Mouse (Mus musculus): ENCODE data around the gene Aatf. TPM values are rescaled to one million over a fixed set of nuclear protein-coding genes. Genes with fewer than 3 reads are reported as not detected.

Aatf gene
- polyA plus RNA-seq, 1 experiment, result 0.77 TPM

DNA sequence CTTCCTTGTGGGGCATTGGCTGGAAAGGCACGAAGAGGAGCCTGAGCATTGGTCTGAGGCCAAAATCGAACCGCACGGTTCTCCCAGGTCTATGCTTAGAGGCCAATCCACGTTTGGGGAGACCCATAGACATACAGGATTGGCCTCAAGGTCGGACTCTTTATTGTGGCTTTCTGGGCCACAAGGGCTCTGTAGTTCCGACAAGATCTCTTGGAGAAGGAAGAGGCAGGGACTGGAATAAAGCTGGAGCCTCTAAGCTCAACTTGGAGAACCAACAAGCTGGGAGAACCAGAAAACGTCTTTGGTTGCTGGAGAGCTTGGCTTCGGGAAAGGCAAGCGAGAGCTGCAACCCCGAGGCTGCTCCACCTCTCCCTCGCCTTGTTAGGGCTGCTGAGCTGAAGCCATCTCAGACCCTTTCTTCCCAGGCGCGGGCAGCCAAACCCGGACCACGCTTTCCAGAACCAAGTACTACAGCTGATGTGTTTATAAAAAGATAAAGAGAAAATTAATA, 10.1 kb upstream of the Aatf start:
- TF ChIP-seq TAL1 (IDR thresholded peaks at IDR 0.05; ENCODE audit: low read length) (no peak), GATA1 (IDR thresholded peaks at IDR 0.05; ENCODE audit: low read length) (no peak)
- Histone ChIP-seq H3K36me3 (ENCODE audit: control insufficient read depth) (no peaks in the 10 kb centered on the region), H3K4me1 (ENCODE audit: control insufficient read depth) (peaks cover 4% of the 10 kb centered on the region), H3K9me3 (ENCODE audit: control insufficient read depth, low read length) (peaks cover 9% of the 10 kb centered on the region; the same call in 1 of the 2 replicates), H3K4me3 (replicated peaks) (no peak overlapping the region), H3K27me3 (ENCODE audit: control insufficient read depth) (peaks cover 100% of the 10 kb centered on the region)

DNA sequence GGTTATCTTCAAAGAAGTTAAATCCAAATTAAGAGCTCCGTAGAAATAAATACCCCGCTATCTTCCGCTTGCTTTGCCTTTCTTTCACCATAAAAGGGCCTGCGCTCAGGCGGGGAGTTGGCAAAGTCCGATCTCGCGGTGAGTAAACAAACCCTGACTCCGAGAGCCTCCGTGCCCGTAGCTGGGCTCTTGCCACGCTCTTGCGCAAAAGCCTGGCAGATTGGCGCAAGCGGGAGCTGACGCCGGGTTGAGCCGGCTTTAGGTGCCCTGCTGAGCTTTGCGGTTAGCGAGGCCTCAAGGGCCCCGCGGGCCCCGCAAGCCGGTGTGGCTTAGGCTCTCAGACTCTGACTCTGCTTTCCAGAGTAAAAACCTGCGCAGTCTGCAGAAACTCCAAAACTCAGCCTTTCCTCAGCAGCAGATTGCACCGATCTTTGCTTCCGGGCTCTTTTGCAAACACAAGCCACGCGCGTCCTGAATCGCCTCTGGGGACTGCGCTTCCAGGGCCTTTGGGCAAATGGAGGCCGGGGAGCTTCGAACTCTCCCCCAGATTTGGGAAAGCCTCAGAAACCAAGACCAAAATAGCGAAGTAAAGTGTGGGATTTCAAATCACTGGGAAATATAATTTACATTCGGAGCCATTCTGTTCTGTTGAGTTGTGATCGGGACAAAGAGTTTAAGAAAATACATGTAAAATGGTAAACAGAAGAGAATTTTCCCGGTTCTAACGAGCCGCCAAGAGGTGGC, 9.4 kb upstream of the Aatf start:
- Histone ChIP-seq H3K4me1 (ENCODE audit: control insufficient read depth) (peaks cover 4% of the 10 kb centered on the region), H3K9me3 (ENCODE audit: control insufficient read depth, low read length) (peaks cover 9% of the 10 kb centered on the region; the same call in 1 of the 2 replicates), H3K36me3 (ENCODE audit: control insufficient read depth) (no peaks in the 10 kb centered on the region), H3K27me3 (ENCODE audit: control insufficient read depth) (peaks cover 100% of the 10 kb centered on the region), H3K4me3 (replicated peaks) (no peak overlapping the region)
- TF ChIP-seq TAL1 (IDR thresholded peaks at IDR 0.05; ENCODE audit: low read length) (no peak), GATA1 (IDR thresholded peaks at IDR 0.05; ENCODE audit: low read length) (no peak)

DNA sequence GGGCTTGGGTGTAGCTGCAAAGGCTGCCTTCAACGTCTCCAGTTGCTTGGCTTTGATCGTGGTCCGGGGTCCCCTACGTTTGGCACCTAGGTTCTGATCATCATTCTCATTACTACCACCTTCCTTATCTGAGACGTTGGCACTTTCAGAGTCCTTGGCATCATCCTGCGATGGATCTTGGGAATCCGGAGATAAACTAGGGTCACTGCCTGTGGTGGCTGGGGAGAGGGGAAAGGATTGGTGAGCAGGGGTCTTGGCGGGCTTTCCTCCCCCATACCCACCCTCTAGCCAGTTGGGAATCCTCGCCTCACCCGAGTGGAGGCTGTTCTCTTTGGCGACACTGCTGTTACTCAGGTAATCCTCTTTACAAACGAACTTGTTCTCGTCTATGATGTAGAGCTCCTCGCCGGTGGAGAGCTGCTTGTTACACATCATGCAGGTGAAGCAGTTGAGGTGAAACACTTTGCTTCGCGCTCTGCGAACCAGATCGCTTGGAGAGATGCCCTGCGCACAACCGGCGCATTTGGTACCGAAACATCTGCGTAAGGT, 8.5 kb upstream of the Aatf start:
- TF ChIP-seq GATA1 (IDR thresholded peaks at IDR 0.05; ENCODE audit: low read length) (no peak), TAL1 (IDR thresholded peaks at IDR 0.05; ENCODE audit: low read length) (no peak)
- peaks cover 100% of the 10 kb centered on the region for H3K27me3 ChIP-seq (ENCODE audit: control insufficient read depth)
- H3K4me3 ChIP-seq (replicated peaks), result no peak overlapping the region
- no peaks in the 10 kb centered on the region for H3K36me3 ChIP-seq (ENCODE audit: control insufficient read depth)
- peaks cover 4% of the 10 kb centered on the region for H3K4me1 ChIP-seq (ENCODE audit: control insufficient read depth)
- H3K9me3 ChIP-seq (ENCODE audit: control insufficient read depth, low read length), result peaks cover 9% of the 10 kb centered on the region; the same call in 1 of the 2 replicates

DNA sequence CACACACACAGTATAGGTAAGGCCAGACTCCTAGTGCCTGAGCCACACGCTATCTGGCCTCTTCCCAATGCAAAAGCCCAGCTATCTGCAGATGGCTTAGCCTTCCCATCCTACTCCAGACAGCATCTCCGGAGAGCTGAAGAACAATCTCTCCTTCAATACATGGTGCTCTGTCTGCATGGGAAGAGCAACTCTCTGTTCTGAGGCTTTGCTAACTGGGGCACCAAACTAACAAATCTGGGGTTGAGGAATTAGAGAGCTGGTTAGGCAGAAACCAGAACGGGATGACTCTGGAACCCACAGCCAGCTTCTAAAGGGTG, 7.7 kb upstream of the Aatf start:
- no peak for TF ChIP-seq GATA1 (IDR thresholded peaks at IDR 0.05; ENCODE audit: low read length)
- TF ChIP-seq TAL1 (IDR thresholded peaks at IDR 0.05; ENCODE audit: low read length), result no peak
- Histone ChIP-seq H3K4me3 (replicated peaks) (no peak overlapping the region), H3K9me3 (ENCODE audit: control insufficient read depth, low read length) (peaks cover 9% of the 10 kb centered on the region; the same call in 1 of the 2 replicates), H3K4me1 (ENCODE audit: control insufficient read depth) (peaks cover 4% of the 10 kb centered on the region), H3K27me3 (ENCODE audit: control insufficient read depth) (peaks cover 100% of the 10 kb centered on the region), H3K36me3 (ENCODE audit: control insufficient read depth) (no peaks in the 10 kb centered on the region)

DNA sequence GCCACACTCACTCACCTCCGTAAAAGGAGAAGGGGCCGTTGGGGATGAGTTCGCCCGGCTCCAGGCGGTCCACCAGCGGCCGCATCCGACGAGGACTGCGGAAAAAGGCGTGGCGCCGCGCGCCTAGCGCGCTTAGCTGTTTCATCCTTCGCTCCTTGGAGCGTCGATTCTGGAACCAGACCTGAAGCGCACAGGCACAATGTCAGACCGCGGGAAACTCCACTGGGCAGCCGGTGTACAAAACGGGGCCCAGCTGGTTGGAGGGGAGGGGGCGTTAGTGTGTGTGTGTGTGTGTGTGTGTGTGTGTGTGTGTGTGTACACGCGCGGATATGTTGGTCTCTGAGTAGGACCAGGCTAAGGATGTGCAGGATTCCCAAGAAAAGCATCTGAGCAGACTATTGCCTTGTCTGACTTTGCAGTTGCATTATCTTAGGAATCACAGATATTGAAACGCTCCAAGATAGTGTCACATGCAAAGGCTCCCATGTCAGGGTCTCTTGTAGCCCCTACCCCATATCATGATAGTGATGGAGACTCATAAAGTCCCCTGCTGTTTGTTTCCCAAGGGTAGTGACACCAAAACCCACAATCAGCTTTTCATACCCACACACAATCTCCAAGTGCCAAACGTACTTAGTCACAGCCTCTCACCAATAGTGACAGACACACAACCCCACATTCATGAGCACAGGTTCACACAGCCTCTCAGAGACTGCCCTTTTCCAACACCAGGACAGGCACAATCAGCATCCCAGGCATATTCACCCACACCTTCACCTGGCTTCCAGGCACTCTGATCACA, 7.1 kb upstream of the Aatf start:
- H3K27me3 ChIP-seq (ENCODE audit: control insufficient read depth), result peaks cover 100% of the 10 kb centered on the region
- H3K36me3 ChIP-seq (ENCODE audit: control insufficient read depth), result no peaks in the 10 kb centered on the region
- TF ChIP-seq TAL1 (IDR thresholded peaks at IDR 0.05; ENCODE audit: low read length), result no peak
- TF ChIP-seq GATA1 (IDR thresholded peaks at IDR 0.05; ENCODE audit: low read length), result no peak
- peaks cover 9% of the 10 kb centered on the region; the same call in 1 of the 2 replicates for H3K9me3 ChIP-seq (ENCODE audit: control insufficient read depth, low read length)
- peaks cover 4% of the 10 kb centered on the region for H3K4me1 ChIP-seq (ENCODE audit: control insufficient read depth)
- no peak overlapping the region for H3K4me3 ChIP-seq (replicated peaks)

DNA sequence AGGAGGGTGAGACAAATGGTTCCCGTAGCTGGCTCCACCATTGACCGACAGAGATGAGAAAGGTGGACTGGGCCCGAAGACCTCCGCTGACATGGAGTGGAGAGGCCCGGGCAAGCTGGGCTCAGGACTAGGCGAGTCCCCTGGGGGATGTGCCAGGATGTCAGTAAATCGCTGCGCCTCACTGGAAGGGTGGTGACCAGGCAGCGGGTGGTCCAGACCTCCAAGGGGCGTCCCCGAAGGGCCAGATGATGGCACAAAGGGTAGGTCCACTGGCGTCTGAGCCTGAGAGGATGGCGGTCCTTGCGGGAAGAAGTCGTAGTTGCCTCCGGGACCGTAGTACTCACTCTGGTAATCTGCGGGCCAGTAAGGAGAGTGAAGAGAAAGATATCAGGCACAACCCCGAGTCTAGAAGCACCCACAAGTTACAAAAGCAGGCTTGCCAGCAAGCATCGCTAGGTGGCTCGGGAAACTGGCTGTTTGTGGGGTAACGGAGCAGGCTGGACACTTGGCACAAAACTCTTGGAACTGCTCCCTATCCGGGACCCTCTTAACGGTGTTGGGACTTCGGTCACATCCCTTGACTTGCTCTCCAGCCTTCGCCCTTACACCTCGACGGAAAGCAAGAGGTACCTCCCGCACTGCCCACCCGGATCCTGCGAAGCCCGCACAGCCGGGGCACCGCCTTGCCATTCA, 6.4 kb upstream of the Aatf start:
- H3K27me3 ChIP-seq (ENCODE audit: control insufficient read depth), result peaks cover 100% of the 10 kb centered on the region
- H3K4me3 ChIP-seq (replicated peaks), result no peak overlapping the region
- H3K4me1 ChIP-seq (ENCODE audit: control insufficient read depth), result no peaks in the 10 kb centered on the region
- no peak for TF ChIP-seq TAL1 (IDR thresholded peaks at IDR 0.05; ENCODE audit: low read length)
- TF ChIP-seq GATA1 (IDR thresholded peaks at IDR 0.05; ENCODE audit: low read length), result no peak
- H3K9me3 ChIP-seq (ENCODE audit: control insufficient read depth, low read length), result peaks cover 9% of the 10 kb centered on the region; the same call in 1 of the 2 replicates
- H3K36me3 ChIP-seq (ENCODE audit: control insufficient read depth), result no peaks in the 10 kb centered on the region

DNA sequence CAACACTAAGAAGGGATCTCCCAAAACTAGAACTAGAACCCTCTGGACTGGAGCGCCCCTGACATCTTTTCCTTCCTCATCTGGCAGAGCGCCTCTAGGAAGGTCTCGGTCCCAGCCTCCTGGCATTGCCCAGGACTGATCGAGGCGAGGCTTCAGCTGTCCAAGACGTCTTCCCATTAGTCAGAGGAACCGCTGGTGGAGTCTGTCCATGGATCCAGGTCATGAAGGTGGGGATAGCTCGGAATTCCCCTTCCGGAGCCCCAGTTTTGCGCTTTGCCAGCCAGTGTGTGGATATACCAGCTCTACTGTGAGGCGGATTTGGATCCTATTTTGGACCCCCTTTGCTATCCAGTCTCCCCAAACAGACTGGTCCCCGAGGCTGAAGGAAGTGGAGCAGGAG, 5.7 kb upstream of the Aatf start:
- peaks cover 9% of the 10 kb centered on the region; the same call in 1 of the 2 replicates for H3K9me3 ChIP-seq (ENCODE audit: control insufficient read depth, low read length)
- TF ChIP-seq TAL1 (IDR thresholded peaks at IDR 0.05; ENCODE audit: low read length) (no peak), GATA1 (IDR thresholded peaks at IDR 0.05; ENCODE audit: low read length) (no peak)
- no peak overlapping the region for H3K4me3 ChIP-seq (replicated peaks)
- no peaks in the 10 kb centered on the region for H3K36me3 ChIP-seq (ENCODE audit: control insufficient read depth)
- peaks cover 100% of the 10 kb centered on the region for H3K27me3 ChIP-seq (ENCODE audit: control insufficient read depth)
- H3K4me1 ChIP-seq (ENCODE audit: control insufficient read depth), result peaks cover 3% of the 10 kb centered on the region

GRCm38 (mm10) chr11:84518261-84518660, 4.9 kb upstream of the Aatf start:
- TF ChIP-seq GATA1 (IDR thresholded peaks at IDR 0.05; ENCODE audit: low read length) (no peak), TAL1 (IDR thresholded peaks at IDR 0.05; ENCODE audit: low read length) (no peak)
- Histone ChIP-seq H3K36me3 (ENCODE audit: control insufficient read depth) (no peaks in the 10 kb centered on the region), H3K27me3 (ENCODE audit: control insufficient read depth) (peaks cover 95% of the 10 kb centered on the region), H3K9me3 (ENCODE audit: control insufficient read depth, low read length) (peaks cover 6% of the 10 kb centered on the region; the same call in 1 of the 2 replicates), H3K4me3 (replicated peaks) (no peak overlapping the region), H3K4me1 (ENCODE audit: control insufficient read depth) (peaks cover 9% of the 10 kb centered on the region)

Data from erythroblast, embryonic 14.5 days (primary cell).